9 mouse cellular contexts compared by ENCODE assay signal in genomic region chr7:80763864-80764437, GRCm38 (mm10).
DNase-seq lines count a peak whose midpoint lies in the region; ATAC-seq and TF ChIP-seq lines count a peak whose summit lies in the region.
"Had no signal": no experiment of that assay in that cellular context is flagged by ENCODE, and none has a peak within 500 bp of the region (broad histone marks: within the 10 kb centered on the region; RNA-seq: fewer than 3 reads in every experiment).

No protein-coding gene starts in this region.

- TF ChIP-seq CTCF in lung, postnatal 0 days (IDR thresholded peaks at IDR 0.05), result peak; percentile 49
- no peak for TF ChIP-seq CTCF in thymus, adult 2 months (IDR thresholded peaks at IDR 0.05; ENCODE audit: borderline replicate concordance, control insufficient read depth, extremely low read depth, insufficient read depth, low read length, poor library complexity)

- peak; percentile 82 for ATAC-seq in lung, postnatal 0 days
- ATAC-seq in megakaryocyte-erythroid progenitor cell, adult 5-6 weeks (replicated peaks; ENCODE audit: low FRiP score, low TSS enrichment, poor library complexity, severe bottlenecking), result no peak

- no peak overlapping the region for H3K4me3 ChIP-seq in lung, postnatal 0 days (ENCODE audit: low read depth, low read length)
- H3K4me3 ChIP-seq in thymus, adult 2 months (ENCODE audit: control insufficient read depth, insufficient read depth, low read length), result no peak overlapping the region
- H3K4me3 ChIP-seq: liver, embryonic 15.5 days had no signal

- TF ChIP-seq POLR2A in thymus, adult 2 months (IDR thresholded peaks at IDR 0.05; ENCODE audit: control insufficient read depth, extremely low read depth, insufficient read depth, low read length, poor library complexity), result no peak

- H3K9me3 ChIP-seq in lung, postnatal 0 days (ENCODE audit: low read length), result no peaks in the 10 kb centered on the region
- H3K9me3 ChIP-seq: liver, embryonic 15.5 days had no signal

- H3K36me3 ChIP-seq in lung, postnatal 0 days (ENCODE audit: insufficient read depth, low read length), result peaks cover 20% of the 10 kb centered on the region
- peaks cover 37% of the 10 kb centered on the region for H3K36me3 ChIP-seq in thymus, adult 2 months (ENCODE audit: control insufficient read depth, insufficient read depth, low read length)

- H3K4me1 ChIP-seq in lung, postnatal 0 days (ENCODE audit: insufficient read depth, low read depth, low read length), result peaks cover 6% of the 10 kb centered on the region; the same call in 1 of the 2 replicates
- peaks cover 14% of the 10 kb centered on the region for H3K4me1 ChIP-seq in thymus, adult 2 months (replicated peaks; ENCODE audit: control insufficient read depth, insufficient read depth, low read length)

- peak; percentile 79 for DNase-seq in adrenal gland, adult 2 months
- DNase-seq in adrenal gland, postnatal 4 days (ENCODE audit: low spot score in 2 of 2), result no peak
- peak; percentile 79 to 85 for DNase-seq in cerebellum, postnatal 25 days
- peak; percentile 43 to 48 for DNase-seq in heart, postnatal 36 days
- peak; percentile 82 for DNase-seq in lung, postnatal 0 days (ENCODE audit: low spot score)
- DNase-seq in thymus, adult 2 months, result no peak
- no peak for DNase-seq in layer of hippocampus, postnatal 25 days (ENCODE audit: extremely low spot score in 1 of 2, low spot score in 1 of 2)

- peak; percentile 93 for TF ChIP-seq EP300 in lung, postnatal 0 days (IDR thresholded peaks at IDR 0.05)

- H3K27ac ChIP-seq in lung, postnatal 0 days (ENCODE audit: low read length), result peak overlapping the region; percentile 74
- no peak overlapping the region for H3K27ac ChIP-seq in thymus, adult 2 months (ENCODE audit: control insufficient read depth, insufficient read depth, low read length)
- H3K27ac ChIP-seq: liver, embryonic 15.5 days had no signal

- intact Hi-C loops in heart, postnatal 36 days (cut with DNase I), result no loop called here

- no peak overlapping the region for H3K9ac ChIP-seq in lung, postnatal 0 days (replicated peaks; ENCODE audit: low read depth)
- H3K9ac ChIP-seq: liver, embryonic 15.5 days had no signal

- 47% methylated on average over 7 of the region's 7 CpGs for WGBS in lung, postnatal 0 days
- 95% methylated on average over 7 of the region's 7 CpGs for WGBS in thymus, adult 2 months

- no peaks in the 10 kb centered on the region for H3K27me3 ChIP-seq in lung, postnatal 0 days (replicated peaks; ENCODE audit: insufficient read depth, low read length)
- H3K27me3 ChIP-seq in thymus, adult 2 months (ENCODE audit: control insufficient read depth, insufficient read depth, low read length), result no peaks in the 10 kb centered on the region
- H3K27me3 ChIP-seq: liver, embryonic 15.5 days had no signal

- H3K4me2 ChIP-seq in lung, postnatal 0 days (replicated peaks; ENCODE audit: low read depth, low read length), result no peak overlapping the region
- H3K4me2 ChIP-seq: liver, embryonic 15.5 days had no signal

Comparison
In these comparisons a context has a peak if more than half of its experiments do, and no peak if none do; other contexts are left out.
1. DNase-seq: peak in adrenal gland, adult 2 months (single experiment), cerebellum, postnatal 25 days (2 of 2), heart, postnatal 36 days (2 of 2) and lung, postnatal 0 days (single experiment); none in adrenal gland, postnatal 4 days (0 of 2), thymus, adult 2 months (single experiment) and layer of hippocampus, postnatal 25 days (0 of 2).